Mouse (Mus musculus) liver, adult 2 months (tissue): ENCODE measurements at regions not wholly inside any gene's neighbourhood (a gene's known extent, or its start where the extent isn't known, plus 50 kb on each side); places are given as distances from the start of the nearest gene placed in this dataset.

ENCODE experiments used
- DNase-seq: peaks from one replicate; pipeline ENCODE4 v3.0.0-alpha.2; 2011; ENCODE audit warnings: low read depth, low spot score; ENCODE audit errors: extremely low read depth
- H3K27ac ChIP-seq: fragments of 200-500 bp; replicated peaks from 2 replicates; pipeline ENCODE4 v1.5.1; 2012; ENCODE audit warnings: low read depth, mild to moderate bottlenecking, control low read depth, inconsistent platforms, low read length; ENCODE audit not compliant: insufficient read depth
- H3K27me3 ChIP-seq: fragments of 200-500 bp; 2 replicates; pipeline ENCODE4 v1.6.1; 2012; ENCODE audit warnings: mild to moderate bottlenecking, moderate library complexity, low read length, inconsistent platforms; ENCODE audit not compliant: control insufficient read depth, insufficient read depth
- H3K36me3 ChIP-seq: fragments of 200-500 bp; 2 replicates; pipeline ENCODE4 v1.6.1; 2012; ENCODE audit warnings: low read length, inconsistent platforms; ENCODE audit not compliant: control insufficient read depth, insufficient read depth
- H3K4me1 ChIP-seq: fragments of 200-500 bp; 2 replicates; pipeline ENCODE4 v1.6.1; 2011; ENCODE audit warnings: low read length; ENCODE audit not compliant: control insufficient read depth, insufficient read depth
- H3K4me3 ChIP-seq: fragments of 200-500 bp; 2 replicates; pipeline ENCODE4 v1.5.1; 2011; ENCODE audit warnings: low read depth, mild to moderate bottlenecking, control low read depth, low read length, moderate library complexity; ENCODE audit not compliant: insufficient read depth
- H3K79me2 ChIP-seq: fragments of 200-500 bp; 2 replicates; pipeline ENCODE4 v1.6.1; 2012; ENCODE audit warnings: inconsistent platforms, mild to moderate bottlenecking, low read length, moderate library complexity; ENCODE audit not compliant: control insufficient read depth, insufficient read depth
- H3K9ac ChIP-seq: fragments of 200-500 bp; 2 replicates; pipeline ENCODE4 v1.6.1; 2012; ENCODE audit warnings: low read depth, mild to moderate bottlenecking, control low read depth, inconsistent platforms, low read length
- CTCF ChIP-seq: fragments of 200-500 bp; IDR thresholded peaks from 2 replicates; pipeline ENCODE4 v1.5.1; 2011; ENCODE audit warnings: low read depth, low read length, control low read depth
- POLR2A ChIP-seq: fragments of 200-500 bp; IDR thresholded peaks from 2 replicates; pipeline ENCODE4 v1.6.1; 2011; ENCODE audit warnings: low read length, control low read depth; ENCODE audit not compliant: insufficient read depth; ENCODE audit errors: extremely low read depth
- WGBS: fragments of 180-500 bp; shearing (Covaris S2); methylation state at CpG from one replicate; pipeline ENCODE4 v1.1.7; 2018; 5-methylcytosine and 5-hydroxymethylcytosine counted together

- 22% methylated on average over 9 of the region's 9 CpGs for WGBS
- H3K9ac ChIP-seq = no peak overlapping the region
- H3K27ac ChIP-seq = no peak overlapping the region; the same call in 1 of the 2 replicates
- H3K27me3 ChIP-seq = no peaks in the 10 kb centered on the region
- H3K4me1 ChIP-seq = no peaks in the 10 kb centered on the region; the same call in 1 of the 2 replicates
- H3K4me3 ChIP-seq = no peak overlapping the region
- TF ChIP-seq CTCF (no peak), POLR2A (no peak)
- no peaks in the 10 kb centered on the region for H3K36me3 ChIP-seq
- peak; percentile 87 for DNase-seq
- H3K79me2 ChIP-seq = no peaks in the 10 kb centered on the region
These were observed 658.4 kb downstream of the Sorcs3 start for GRCm38 (mm10) chr19:48864151-48864740.

DNA sequence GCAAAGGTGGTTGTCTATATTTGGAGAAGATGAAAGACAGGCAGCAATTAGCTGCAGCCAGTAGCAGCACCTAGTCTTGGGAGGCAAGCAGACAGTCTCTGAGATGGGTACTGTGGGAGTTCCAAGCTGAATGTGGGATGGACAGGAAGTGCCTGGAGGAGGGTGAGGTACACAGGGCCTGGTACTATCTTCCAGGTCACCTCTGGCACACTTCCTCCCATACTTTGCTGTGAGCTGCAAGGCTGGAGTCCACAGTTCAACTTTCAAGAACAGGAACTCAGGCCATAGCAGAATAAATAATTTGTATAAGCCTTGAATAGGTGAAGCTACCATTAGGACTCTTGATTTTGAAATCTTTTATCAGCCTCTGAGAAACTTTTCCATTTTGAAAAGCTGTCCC lies 665.8 kb downstream of the Sorcs3 start:
- peak; percentile 61 for DNase-seq

GRCm38 (mm10) chr19:48881526-48882195 lies 675.8 kb downstream of the Sorcs3 start:
- peak; percentile 92 for DNase-seq
- no peak overlapping the region for H3K27ac ChIP-seq
- H3K4me3 ChIP-seq = no peak overlapping the region
- 41% methylated on average over 3 of the region's 3 CpGs for WGBS
- peaks cover 16% of the 10 kb centered on the region for H3K4me1 ChIP-seq
- no peak overlapping the region for H3K9ac ChIP-seq
- H3K36me3 ChIP-seq = no peaks in the 10 kb centered on the region
- TF ChIP-seq POLR2A = no peak
- TF ChIP-seq CTCF = no peak
- H3K79me2 ChIP-seq = no peaks in the 10 kb centered on the region
- H3K27me3 ChIP-seq = no peaks in the 10 kb centered on the region

More for the DNA sequence above, 665.8 kb downstream of the Sorcs3 start:
- no peak overlapping the region for H3K4me3 ChIP-seq
- no peak for TF ChIP-seq POLR2A
- no peak for TF ChIP-seq CTCF
- H3K27me3 ChIP-seq = no peaks in the 10 kb centered on the region
- no peak overlapping the region for H3K9ac ChIP-seq
- H3K4me1 ChIP-seq = no peaks in the 10 kb centered on the region
- H3K36me3 ChIP-seq = no peaks in the 10 kb centered on the region
- no peaks in the 10 kb centered on the region for H3K79me2 ChIP-seq
- H3K27ac ChIP-seq = no peak overlapping the region

DNA sequence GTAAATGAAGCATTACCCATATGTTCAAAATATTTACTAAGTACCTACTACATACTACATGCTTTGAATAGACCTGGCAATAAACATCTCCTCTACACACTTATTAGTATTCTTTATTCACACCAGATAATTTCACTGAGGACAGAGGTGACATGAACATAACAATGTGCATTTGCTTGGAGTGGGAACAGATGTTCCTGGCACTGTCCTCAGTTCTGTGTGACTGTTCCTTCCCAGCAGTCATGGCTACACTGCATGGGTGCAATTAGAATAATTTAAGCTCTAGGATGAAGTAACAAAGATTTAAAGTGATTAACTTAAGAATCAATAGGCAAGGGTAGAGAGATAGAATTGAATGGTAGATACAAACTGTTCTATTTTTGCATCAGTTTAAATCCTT lies 702.4 kb downstream of the Sorcs3 start:
- DNase-seq = no peak
- Histone ChIP-seq H3K36me3 (no peaks in the 10 kb centered on the region), H3K4me3 (no peak overlapping the region)

GRCm38 (mm10) chr19:48913011-48913410 lies 707.2 kb downstream of the Sorcs3 start:
- no peak for TF ChIP-seq CTCF
- no peak for TF ChIP-seq POLR2A
- 90% methylated on average over 3 of the region's 3 CpGs for WGBS

More for the DNA sequence above, 702.4 kb downstream of the Sorcs3 start:
- Histone ChIP-seq H3K4me1 (no peaks in the 10 kb centered on the region), H3K27ac (no peak overlapping the region), H3K79me2 (no peaks in the 10 kb centered on the region), H3K9ac (no peak overlapping the region), H3K27me3 (no peaks in the 10 kb centered on the region)
- TF ChIP-seq CTCF (no peak), POLR2A (no peak)

DNA sequence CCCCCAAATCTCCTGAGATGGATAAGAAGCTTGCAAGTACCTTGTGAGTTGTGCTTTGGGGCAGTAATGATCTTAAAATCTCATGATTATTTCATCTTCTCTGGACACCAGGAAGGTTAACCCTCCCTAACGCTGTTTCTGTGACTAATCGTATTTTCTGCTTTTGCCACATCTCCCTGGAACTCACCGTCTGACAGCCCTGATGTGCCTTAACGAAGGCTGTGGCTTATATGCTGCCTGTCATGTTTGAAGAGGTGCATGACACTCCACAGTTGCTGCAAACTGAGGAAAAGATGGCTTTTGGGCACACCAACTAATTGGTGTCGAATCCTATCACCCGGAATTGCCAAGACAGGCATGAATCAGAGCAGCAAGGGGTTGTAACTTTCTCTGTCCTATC lies 713.8 kb downstream of the Sorcs3 start:
- WGBS = 76% methylated on average over 6 of the region's 6 CpGs
- no peak for TF ChIP-seq POLR2A
- TF ChIP-seq CTCF = no peak

More at GRCm38 (mm10) chr19:48913011-48913410, 707.2 kb downstream of the Sorcs3 start:
- Histone ChIP-seq H3K79me2 (no peaks in the 10 kb centered on the region), H3K4me1 (no peaks in the 10 kb centered on the region), H3K27ac (no peak overlapping the region), H3K36me3 (no peaks in the 10 kb centered on the region), H3K27me3 (no peaks in the 10 kb centered on the region), H3K4me3 (no peak overlapping the region), H3K9ac (no peak overlapping the region)
- DNase-seq = no peak

More for the DNA sequence above, 713.8 kb downstream of the Sorcs3 start:
- Histone ChIP-seq H3K36me3 (no peaks in the 10 kb centered on the region), H3K27me3 (no peaks in the 10 kb centered on the region), H3K79me2 (no peaks in the 10 kb centered on the region), H3K27ac (no peak overlapping the region), H3K9ac (no peak overlapping the region), H3K4me1 (no peaks in the 10 kb centered on the region), H3K4me3 (no peak overlapping the region)
- no peak for DNase-seq
